Mouse (Mus musculus) spleen, adult 18-20 months (tissue): ENCODE results near the gene Hscb.
A peak's percentile ranks its signal among the peaks of the same experiment; 100 is the strongest.

Experiments
- DNase-seq, 2 experiments: peaks; one replicate each; pipeline ENCODE4 v3.0.0; 2022; ENCODE audit warnings: mixed read lengths in 2 of 2

Hscb gene

GRCm38 (mm10) chr5:110827576-110827975 is 12.0 kb downstream of the Hscb start:
- no peak for DNase-seq

GRCm38 (mm10) chr5:110826781-110827495 is 12.6 kb downstream of the Hscb start:
- DNase-seq, result no peak

GRCm38 (mm10) chr5:110824421-110824820 is 15.2 kb downstream of the Hscb start:
- DNase-seq, result no peak

GRCm38 (mm10) chr5:110809667-110810325 is 29.8 kb downstream of the Hscb start, which contains the start of gene Ulk1:
Gene Ulk1, minus strand, starts transcription at chr5:110810097.
- DNase-seq, result peak; percentile 100

GRCm38 (mm10) chr5:110808821-110809666 is 30.5 kb downstream of the Hscb start:
- no peak for DNase-seq

GRCm38 (mm10) chr5:110808061-110808631 is 31.4 kb downstream of the Hscb start:
- peak; percentile 59 to 66 for DNase-seq

- no peak for DNase-seq
Observed at GRCm38 (mm10) chr5:110807453-110807852, 32.1 kb downstream of the Hscb start.

- no peak for DNase-seq
Observed at GRCm38 (mm10) chr5:110806676-110807075, 32.9 kb downstream of the Hscb start.

- DNase-seq, result no peak
Observed at GRCm38 (mm10) chr5:110806154-110806553, 33.4 kb downstream of the Hscb start.

GRCm38 (mm10) chr5:110804012-110804743 is 35.4 kb downstream of the Hscb start:
- DNase-seq, result no peak

GRCm38 (mm10) chr5:110802809-110803208 is 36.8 kb downstream of the Hscb start:
- DNase-seq, result no peak

- no peak for DNase-seq
Observed at GRCm38 (mm10) chr5:110802186-110802585, 37.4 kb downstream of the Hscb start.

GRCm38 (mm10) chr5:110801036-110801624 is 38.4 kb downstream of the Hscb start:
- DNase-seq, result no peak

GRCm38 (mm10) chr5:110797696-110798095 is 41.9 kb downstream of the Hscb start:
- DNase-seq, result no peak

- DNase-seq, result no peak
Observed at GRCm38 (mm10) chr5:110794363-110794762, 45.2 kb downstream of the Hscb start.

- peak in 1 of 2 experiments; percentile 32 for DNase-seq
Observed at GRCm38 (mm10) chr5:110788684-110789083, 50.9 kb downstream of the Hscb start.

GRCm38 (mm10) chr5:110786081-110786835 is 53.3 kb downstream of the Hscb start:
- no peak for DNase-seq

- DNase-seq, result no peak
Observed at GRCm38 (mm10) chr5:110783150-110783549, 56.4 kb downstream of the Hscb start.

- no peak for DNase-seq
Observed at GRCm38 (mm10) chr5:110781529-110782238, 57.9 kb downstream of the Hscb start.

GRCm38 (mm10) chr5:110780761-110781528 is 58.6 kb downstream of the Hscb start:
- DNase-seq, result no peak
